Mouse (Mus musculus) testis, adult 2 months (tissue): ENCODE measurements at regions not wholly inside any gene's neighbourhood (a gene's known extent, or its start where the extent isn't known, plus 50 kb on each side); places are given as distances from the start of the nearest gene placed in this dataset.
"Not testable (repeated sequence)": the region's sequence is repeated elsewhere in the genome, so short reads cannot be mapped to it uniquely, and the experiment has no call there.

ENCODE experiments used
- H3K27ac ChIP-seq: fragments of 200-500 bp; 2 replicates; pipeline ENCODE4 v1.5.1; 2012; ENCODE audit warnings: low read depth, low read length; ENCODE audit not compliant: control insufficient read depth, insufficient read depth
- H3K27me3 ChIP-seq: fragments of 200-500 bp; 2 replicates; pipeline ENCODE4 v1.6.1; 2012; ENCODE audit warnings: mild to moderate bottlenecking, low read length, moderate library complexity; ENCODE audit not compliant: control insufficient read depth, insufficient read depth
- H3K36me3 ChIP-seq: fragments of 200-500 bp; 2 replicates; pipeline ENCODE4 v1.6.1; 2012; ENCODE audit warnings: mild to moderate bottlenecking, low read length; ENCODE audit not compliant: control insufficient read depth, insufficient read depth
- H3K4me1 ChIP-seq: fragments of 200-500 bp; 2 replicates; pipeline ENCODE4 v1.6.1; 2012; ENCODE audit warnings: low read length; ENCODE audit not compliant: control insufficient read depth, insufficient read depth
- H3K4me3 ChIP-seq: fragments of 200-500 bp; 2 replicates; pipeline ENCODE4 v1.5.1; 2012; ENCODE audit warnings: low read depth, mild to moderate bottlenecking, low read length, moderate library complexity, mixed read lengths; ENCODE audit not compliant: control insufficient read depth
- CTCF ChIP-seq: fragments of 200-500 bp; IDR thresholded peaks from 2 replicates; pipeline ENCODE4 v1.5.1; 2012; ENCODE audit warnings: low read depth, mild to moderate bottlenecking, inconsistent platforms, low read length, moderate library complexity; ENCODE audit not compliant: control insufficient read depth, insufficient read depth, insufficient replicate concordance
- POLR2A ChIP-seq: fragments of 200-500 bp; IDR thresholded peaks from 2 replicates; pipeline ENCODE4 v1.6.1; 2012; ENCODE audit warnings: low read depth, mild to moderate bottlenecking, inconsistent platforms, low read length, moderate library complexity; ENCODE audit not compliant: control insufficient read depth

GRCm38 (mm10) chr2:18513435-18513834, 120.8 kb upstream of the Dnajc1 start:
- no peaks in the 10 kb centered on the region for H3K27me3 ChIP-seq
- no peak overlapping the region for H3K4me3 ChIP-seq
- H3K4me1 ChIP-seq = no peaks in the 10 kb centered on the region
- TF ChIP-seq CTCF (no peak), POLR2A (no peak)
- no peak overlapping the region for H3K27ac ChIP-seq
- H3K36me3 ChIP-seq = no peaks in the 10 kb centered on the region

- TF ChIP-seq POLR2A = no peak
- no peak for TF ChIP-seq CTCF
- H3K4me3 ChIP-seq = no peak overlapping the region
- no peaks in the 10 kb centered on the region for H3K36me3 ChIP-seq
- H3K4me1 ChIP-seq = no peaks in the 10 kb centered on the region
- no peak overlapping the region for H3K27ac ChIP-seq
- H3K27me3 ChIP-seq = no peaks in the 10 kb centered on the region
Observed at GRCm38 (mm10) chr2:18509317-18509716, 116.7 kb upstream of the Dnajc1 start.

- no peaks in the 10 kb centered on the region for H3K36me3 ChIP-seq
- no peak overlapping the region for H3K27ac ChIP-seq
- no peaks in the 10 kb centered on the region for H3K4me1 ChIP-seq
Observed at GRCm38 (mm10) chr2:18473361-18473771, 80.7 kb upstream of the Dnajc1 start.

GRCm38 (mm10) chr2:18460901-18461300, 68.3 kb upstream of the Dnajc1 start:
- TF ChIP-seq CTCF (no peak), POLR2A (no peak)

More at GRCm38 (mm10) chr2:18473361-18473771, 80.7 kb upstream of the Dnajc1 start:
- Histone ChIP-seq H3K4me3 (no peak overlapping the region), H3K27me3 (no peaks in the 10 kb centered on the region)
- no peak for TF ChIP-seq CTCF
- TF ChIP-seq POLR2A = no peak

GRCm38 (mm10) chr2:18460281-18460680, 67.7 kb upstream of the Dnajc1 start:
- H3K4me1 ChIP-seq, H3K36me3 ChIP-seq, H3K27me3 ChIP-seq, H3K4me3 ChIP-seq, H3K27ac ChIP-seq: not testable (repeated sequence)

More at GRCm38 (mm10) chr2:18460901-18461300, 68.3 kb upstream of the Dnajc1 start:
- no peaks in the 10 kb centered on the region for H3K4me1 ChIP-seq
- H3K27ac ChIP-seq = no peak overlapping the region
- no peak overlapping the region for H3K4me3 ChIP-seq
- H3K36me3 ChIP-seq = no peaks in the 10 kb centered on the region
- H3K27me3 ChIP-seq = no peaks in the 10 kb centered on the region

- not testable (repeated sequence) for H3K4me1 ChIP-seq, H3K4me3 ChIP-seq, H3K27ac ChIP-seq, H3K27me3 ChIP-seq, H3K36me3 ChIP-seq
Observed at GRCm38 (mm10) chr2:18453426-18453825, 60.8 kb upstream of the Dnajc1 start.

GRCm38 (mm10) chr2:18445809-18446208, 53.2 kb upstream of the Dnajc1 start:
- peaks cover 3% of the 10 kb centered on the region for H3K4me1 ChIP-seq
- no peaks in the 10 kb centered on the region for H3K36me3 ChIP-seq
- no peak for TF ChIP-seq POLR2A
- TF ChIP-seq CTCF = no peak
- H3K27ac ChIP-seq = no peak overlapping the region
- H3K4me3 ChIP-seq = no peak overlapping the region
- H3K27me3 ChIP-seq = no peaks in the 10 kb centered on the region
